Mouse (Mus musculus): ENCODE results near the gene 4930442H23Rik. TPM values are rescaled to one million over a fixed set of nuclear protein-coding genes. Genes with fewer than 3 reads are reported as not detected.
"Not testable (repeated sequence)": the region's sequence is repeated elsewhere in the genome, so short reads cannot be mapped to it uniquely, and the experiment has no call there.

The 4930442H23Rik gene
- total RNA-seq (2021), result not detected
- long read RNA-seq, experiment 1, result 0 reads
- long read RNA-seq, experiment 2, result 0 reads

DNA sequence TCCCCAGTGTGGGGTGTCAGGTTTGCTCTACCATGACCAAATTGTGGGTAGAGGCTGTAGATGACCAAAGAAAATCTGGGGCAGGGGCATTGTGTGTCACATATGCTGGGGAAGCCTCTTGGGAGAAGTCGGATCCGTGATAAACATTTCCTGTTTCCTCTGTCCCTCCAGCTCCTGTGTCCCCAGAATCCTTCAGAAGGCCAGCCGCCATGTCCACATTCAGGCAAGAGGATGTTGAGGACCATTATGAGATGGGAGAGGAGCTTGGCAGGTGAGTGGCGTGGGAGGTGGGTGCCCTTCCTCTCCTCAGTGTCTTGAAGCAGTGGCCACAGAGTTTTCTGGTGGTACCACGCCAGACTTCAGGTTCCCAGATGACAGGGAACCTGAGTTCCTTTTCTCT lies at the start of gene 4930442H23Rik:
Gene 4930442H23Rik, minus strand, starts transcription at position 45 of the 400 bp plus-strand sequence.
- Histone ChIP-seq H3K27ac (peak within 1 kb of the TSS; percentile 94), H3K4me3 (peak within 1 kb of the TSS; percentile 80)
- TF ChIP-seq CTCF (conservative IDR thresholded peaks at IDR 0.05), result no peak
- no peak for DNase-seq (ENCODE audit: low spot score in 2 of 2)

- Histone ChIP-seq H3K27ac (peak overlapping the region; percentile 91), H3K4me3 (peak overlapping the region; percentile 68)
- DNase-seq (ENCODE audit: low spot score in 2 of 2), result no peak
- TF ChIP-seq CTCF (conservative IDR thresholded peaks at IDR 0.05), result no peak
Observed at GRCm38 (mm10) chr10:81233226-81233585, 49.6 kb upstream of the 4930442H23Rik start.

DNA sequence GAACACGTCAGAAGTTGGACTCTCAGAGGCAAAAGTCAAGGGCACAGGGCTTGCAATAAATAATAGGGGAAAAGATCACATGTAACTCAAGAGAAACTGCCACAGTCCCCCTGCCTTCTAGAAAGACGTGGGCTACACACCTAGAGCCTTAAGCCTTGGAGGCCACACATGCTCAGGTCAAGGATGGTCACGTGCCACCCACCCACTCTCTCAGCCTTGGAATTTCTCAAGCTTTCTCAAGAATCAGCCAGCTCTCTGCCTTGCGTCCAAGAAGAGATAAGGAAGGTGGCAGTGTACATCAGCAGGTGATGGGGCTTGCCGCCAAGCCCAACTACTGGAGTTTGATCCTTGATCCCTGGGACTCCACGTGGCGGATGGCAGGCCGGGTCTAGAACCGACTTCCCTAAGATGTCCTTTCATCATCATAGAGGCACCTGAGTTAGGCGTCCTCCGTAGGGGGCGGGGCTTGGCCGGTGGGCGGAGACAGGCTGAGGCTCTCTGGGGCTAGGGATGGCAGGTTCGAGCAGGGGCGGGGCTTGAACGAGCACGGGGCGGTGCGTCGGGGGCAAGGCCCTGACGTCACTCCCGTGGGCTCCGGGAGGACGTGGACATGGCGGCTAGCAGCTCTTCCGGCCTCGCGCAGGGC lies 49.1 kb upstream of the 4930442H23Rik start, which contains the start of gene Zfr2:
Gene Zfr2, plus strand, starts transcription at position 576 of the 646 bp plus-strand sequence.
- H3K27ac ChIP-seq, result peak within 1 kb of the TSS; percentile 91
- H3K4me3 ChIP-seq, result peak within 1 kb of the TSS; percentile 68
- TF ChIP-seq CTCF (conservative IDR thresholded peaks at IDR 0.05), result no peak
- peak; percentile 95 for DNase-seq (ENCODE audit: low spot score in 2 of 2)

DNA sequence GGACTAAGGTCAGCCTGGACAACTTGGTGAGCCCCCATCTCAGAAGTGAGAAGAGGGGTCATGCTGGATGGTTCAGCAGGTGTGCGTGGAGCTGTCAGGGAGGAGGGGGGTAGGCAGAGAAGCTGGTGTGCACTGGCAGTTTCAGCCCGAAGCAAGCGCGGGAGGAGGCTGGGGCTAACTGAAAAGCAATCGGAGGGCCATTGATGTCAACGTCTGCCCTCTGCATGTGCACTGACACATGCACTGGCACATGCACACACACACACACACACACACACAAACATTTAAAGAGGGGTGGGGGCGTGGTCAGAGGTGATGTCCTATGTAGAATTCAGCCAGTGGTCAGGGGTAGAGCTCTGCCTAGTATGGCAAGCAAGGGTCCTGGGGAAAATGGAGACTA lies 47.8 kb upstream of the 4930442H23Rik start:
- H3K4me3 ChIP-seq, result peak overlapping the region; percentile 72
- DNase-seq (ENCODE audit: low spot score in 2 of 2), result no peak
- no peak for TF ChIP-seq CTCF (conservative IDR thresholded peaks at IDR 0.05)
- peak overlapping the region; percentile 93; the same call in 1 of the 2 replicates for H3K27ac ChIP-seq

DNA sequence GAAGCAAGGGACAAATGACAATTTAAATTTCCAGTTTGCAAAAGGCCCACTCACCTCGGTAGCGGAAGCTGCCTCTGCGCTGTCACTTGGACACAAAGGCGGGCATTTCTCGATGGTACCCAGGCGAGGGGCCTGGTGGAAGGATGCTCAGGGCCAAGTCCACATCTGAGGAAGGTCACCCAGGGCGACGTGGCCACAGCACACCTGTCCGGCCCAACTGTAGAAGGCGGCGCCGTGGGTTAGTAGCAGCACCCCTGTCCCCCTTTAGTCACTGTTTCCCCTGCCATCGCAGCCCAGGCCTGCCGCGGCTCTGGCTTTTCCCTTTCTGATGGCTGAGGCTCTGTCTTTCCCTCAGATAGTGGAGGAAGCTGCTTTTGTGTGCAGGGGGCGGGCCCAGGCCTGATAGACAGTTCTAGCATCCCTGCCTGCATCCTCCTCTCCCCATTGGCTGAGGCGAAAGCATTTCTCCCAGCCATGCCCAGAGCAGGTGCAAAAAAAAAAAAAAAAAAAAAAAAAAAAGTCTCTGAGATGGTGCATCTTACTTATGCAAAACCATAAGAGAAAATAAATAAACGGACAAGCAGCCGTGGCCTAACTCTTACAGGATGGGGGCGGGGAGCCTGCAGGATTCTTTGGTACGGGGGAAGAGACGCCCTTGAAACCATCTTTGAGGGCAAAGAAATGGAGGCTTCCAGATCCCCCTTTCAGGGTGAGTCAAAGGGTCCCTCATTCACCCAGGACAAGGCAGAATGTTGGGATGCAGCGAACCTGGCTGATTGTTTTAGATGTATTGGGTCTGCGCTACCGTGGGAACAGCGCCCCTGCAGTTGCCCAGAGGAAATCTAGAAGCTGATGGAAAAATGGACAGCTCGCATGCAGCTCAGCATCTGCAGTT lies 47.0 kb upstream of the 4930442H23Rik start, which contains the start of gene Atcay:
Gene Atcay, minus strand, starts transcription at position 396 of the 895 bp plus-strand sequence.
- TF ChIP-seq CTCF (conservative IDR thresholded peaks at IDR 0.05), result peak; percentile 77
- peak; percentile 83 to 88 for DNase-seq (ENCODE audit: low spot score in 2 of 2)
- H3K27ac ChIP-seq, result peak within 1 kb of the TSS; percentile 93
- H3K4me3 ChIP-seq, result peak within 1 kb of the TSS; percentile 72

- DNase-seq (ENCODE audit: low spot score in 2 of 2), result no peak
- Histone ChIP-seq H3K27ac (peak overlapping the region; percentile 93), H3K4me3 (peak overlapping the region; percentile 72)
- TF ChIP-seq CTCF (conservative IDR thresholded peaks at IDR 0.05), result no peak
Observed at GRCm38 (mm10) chr10:81229735-81230437, 46.2 kb upstream of the 4930442H23Rik start.

GRCm38 (mm10) chr10:81223731-81224130 lies 40.1 kb upstream of the 4930442H23Rik start:
- DNase-seq (ENCODE audit: low spot score in 2 of 2); H3K4me3 ChIP-seq; H3K27ac ChIP-seq: not testable (repeated sequence)

DNA sequence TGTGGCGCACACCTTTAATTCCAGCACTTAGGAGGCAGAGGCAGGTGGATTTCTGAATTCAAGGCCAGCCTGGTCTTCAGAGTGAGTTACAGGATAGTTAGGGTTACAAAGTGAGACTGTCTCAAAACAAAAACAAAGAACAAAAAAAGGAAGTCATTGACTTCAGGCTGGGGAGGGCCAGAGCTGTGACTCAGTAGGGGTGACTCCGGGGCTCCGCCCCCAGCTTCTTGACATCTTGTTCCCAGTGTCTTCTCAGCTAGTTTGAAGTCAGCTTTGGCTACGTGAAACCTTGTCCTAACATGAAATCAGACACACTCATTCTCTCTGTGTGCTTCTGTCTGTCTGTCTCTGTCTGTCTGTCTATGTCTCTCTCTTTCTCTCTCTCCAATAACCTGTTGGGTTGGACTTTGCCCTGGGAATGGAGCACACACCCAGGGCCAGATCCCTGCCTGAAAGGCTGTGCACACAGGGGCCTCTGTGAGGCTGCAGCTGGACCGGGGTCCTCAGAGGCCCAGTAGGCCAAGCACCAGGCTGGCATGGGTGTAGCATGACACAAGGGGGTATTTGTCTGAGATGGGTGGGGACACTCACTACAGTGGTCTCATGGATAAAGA lies 37.9 kb upstream of the 4930442H23Rik start:
- no peak overlapping the region for H3K4me3 ChIP-seq
- DNase-seq (ENCODE audit: low spot score in 2 of 2), result no peak
- no peak overlapping the region for H3K27ac ChIP-seq
- TF ChIP-seq CTCF (conservative IDR thresholded peaks at IDR 0.05), result no peak

- peak in 1 of 2 experiments; percentile 47 for DNase-seq (ENCODE audit: low spot score in 2 of 2)
- peak; percentile 93 for TF ChIP-seq CTCF (conservative IDR thresholded peaks at IDR 0.05)
- Histone ChIP-seq H3K27ac (no peak overlapping the region), H3K4me3 (no peak overlapping the region)
Observed at GRCm38 (mm10) chr10:81217964-81218363, 34.3 kb upstream of the 4930442H23Rik start.

GRCm38 (mm10) chr10:81217267-81217666 lies 33.6 kb upstream of the 4930442H23Rik start:
- H3K4me3 ChIP-seq; DNase-seq (ENCODE audit: low spot score in 2 of 2); H3K27ac ChIP-seq: not testable (repeated sequence)
- TF ChIP-seq CTCF (conservative IDR thresholded peaks at IDR 0.05), result peak; percentile 78

DNA sequence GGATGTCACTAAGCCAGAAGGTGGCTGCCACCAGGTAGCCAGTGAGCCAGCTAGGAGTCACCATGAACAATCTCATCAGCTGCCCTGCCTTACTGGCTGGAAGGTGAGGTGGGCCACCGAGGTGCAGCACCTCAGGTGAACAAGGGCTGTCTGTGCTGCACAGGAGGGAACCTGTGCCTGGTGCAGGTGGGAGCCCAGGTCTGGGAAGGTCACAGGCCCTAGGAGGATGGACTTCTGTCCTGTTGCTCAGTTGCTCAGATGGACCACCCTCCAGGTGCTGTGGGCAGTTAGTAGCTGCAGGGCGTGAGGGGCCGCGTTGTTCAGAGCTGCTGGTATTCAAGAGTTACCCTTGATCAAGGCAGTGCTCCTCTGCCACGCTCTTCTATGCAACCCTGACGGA lies 33.2 kb upstream of the 4930442H23Rik start:
- DNase-seq (ENCODE audit: low spot score in 2 of 2), result no peak
- Histone ChIP-seq H3K27ac (no peak overlapping the region), H3K4me3 (no peak overlapping the region)
- no peak for TF ChIP-seq CTCF (conservative IDR thresholded peaks at IDR 0.05)

- no peak for DNase-seq (ENCODE audit: low spot score in 2 of 2)
- Histone ChIP-seq H3K4me3 (no peak overlapping the region), H3K27ac (no peak overlapping the region)
- TF ChIP-seq CTCF (conservative IDR thresholded peaks at IDR 0.05), result no peak
Observed at GRCm38 (mm10) chr10:81216260-81216659, 32.6 kb upstream of the 4930442H23Rik start.
